25 mouse cellular contexts compared by ENCODE assay signal in genomic region chr1:165628603-165629002, GRCm38 (mm10). TPM values are rescaled to one million over a fixed set of nuclear protein-coding genes. Genes with fewer than 3 reads are reported as not detected.
DNase-seq lines count a peak whose midpoint lies in the region; ATAC-seq lines count a peak whose summit lies in the region.
"Had no signal": no experiment of that assay in that cellular context is flagged by ENCODE, and none has a peak within 500 bp of the region (broad histone marks: within the 10 kb centered on the region; RNA-seq: fewer than 3 reads in every experiment).

No protein-coding gene starts in this region.

- WGBS in liver, embryonic 12.5 days (ENCODE audit: insufficient replicate concordance), result 9% methylated on average over 1 of the region's 1 CpGs
- WGBS in liver, embryonic 16.5 days (ENCODE audit: insufficient replicate concordance), result 9% methylated on average over 1 of the region's 1 CpGs
- WGBS in hindbrain, embryonic 13.5 days, result 90% methylated on average over 1 of the region's 1 CpGs

- H3K9me3 ChIP-seq in liver, embryonic 12.5 days (replicated peaks), result no peaks in the 10 kb centered on the region
- H3K9me3 ChIP-seq in liver, embryonic 16.5 days (replicated peaks; ENCODE audit: control insufficient read depth, low read length), result no peaks in the 10 kb centered on the region
- H3K9me3 ChIP-seq in hindbrain, embryonic 13.5 days, result no peaks in the 10 kb centered on the region
- H3K9me3 ChIP-seq: embryonic facial prominence, embryonic 10.5 days; forebrain, embryonic 13.5 days; heart, embryonic 13.5 days had no signal

- no peak overlapping the region for H3K4me3 ChIP-seq in liver, embryonic 12.5 days
- no peak overlapping the region for H3K4me3 ChIP-seq in liver, embryonic 16.5 days (ENCODE audit: low read depth, low read length)
- H3K4me3 ChIP-seq in hindbrain, embryonic 13.5 days, result no peak overlapping the region
- H3K4me3 ChIP-seq: embryonic facial prominence, embryonic 10.5 days; forebrain, embryonic 13.5 days; gastrocnemius, adult 2 months; heart, embryonic 13.5 days had no signal

- peaks cover 5% of the 10 kb centered on the region; the same call in 1 of the 2 replicates for H3K27me3 ChIP-seq in liver, embryonic 12.5 days (replicated peaks)
- H3K27me3 ChIP-seq in liver, embryonic 16.5 days (ENCODE audit: control insufficient read depth, insufficient read depth, low read depth, low read length), result peaks cover 2% of the 10 kb centered on the region; the same call in 1 of the 2 replicates
- H3K27me3 ChIP-seq in hindbrain, embryonic 13.5 days, result no peaks in the 10 kb centered on the region
- H3K27me3 ChIP-seq: CH12.LX; forebrain, embryonic 13.5 days; heart, embryonic 13.5 days; Patski had no signal

- ATAC-seq in liver, embryonic 12.5 days, result peak; percentile 73
- ATAC-seq in liver, embryonic 16.5 days (ENCODE audit: low read depth), result peak; percentile 37; the same call in 1 of the 2 replicates
- no peak for ATAC-seq in hindbrain, embryonic 13.5 days (ENCODE audit: low FRiP score)
- ATAC-seq: forebrain, embryonic 13.5 days; forebrain, postnatal 0 days; hindbrain, embryonic 16.5 days; inflammation-experienced regulatory T-cells, adult 6 months; Patski had no signal

- H3K4me2 ChIP-seq in liver, embryonic 12.5 days, result no peak overlapping the region
- no peak overlapping the region for H3K4me2 ChIP-seq in liver, embryonic 16.5 days (ENCODE audit: low read depth, low read length)
- H3K4me2 ChIP-seq in hindbrain, embryonic 13.5 days, result no peak overlapping the region
- H3K4me2 ChIP-seq: forebrain, embryonic 13.5 days; heart, embryonic 13.5 days had no signal

- peak; percentile 81 for DNase-seq in 416B (ENCODE audit: low read depth)
- peak; percentile 71 for DNase-seq in MEL-GATA-1-ER (ENCODE audit: extremely low read depth, low read depth)
- no peak for DNase-seq in right cerebral cortex, postnatal 10 days (ENCODE audit: low spot score in 2 of 2)
- DNase-seq in frontal cortex, postnatal 14 days (ENCODE audit: low spot score in 2 of 2), result no peak
- no peak for DNase-seq in MN1 (ENCODE audit: low spot score)
- DNase-seq: adrenal gland, adult 2 months; adrenal gland, postnatal 25 days; cerebellum, adult 11 months; cerebellum, adult 9-10 months; cerebellum, postnatal 36 days; forebrain, postnatal 0 days; gastrocnemius, adult 2 months; gastrocnemius, postnatal 25 days; heart, adult 11 months; heart, postnatal 36 days had no signal

- no peaks in the 10 kb centered on the region for H3K36me3 ChIP-seq in liver, embryonic 12.5 days
- no peaks in the 10 kb centered on the region for H3K36me3 ChIP-seq in liver, embryonic 16.5 days (ENCODE audit: control insufficient read depth, insufficient read depth)
- no peaks in the 10 kb centered on the region for H3K36me3 ChIP-seq in hindbrain, embryonic 13.5 days

- H3K9ac ChIP-seq in liver, embryonic 12.5 days, result no peak overlapping the region
- no peak overlapping the region for H3K9ac ChIP-seq in liver, embryonic 16.5 days (ENCODE audit: low read depth, low read length)
- H3K9ac ChIP-seq in hindbrain, embryonic 13.5 days, result no peak overlapping the region
- H3K9ac ChIP-seq: forebrain, embryonic 13.5 days; forebrain, postnatal 0 days; heart, embryonic 13.5 days had no signal

- H3K4me1 ChIP-seq in liver, embryonic 12.5 days, result peaks cover 69% of the 10 kb centered on the region
- H3K4me1 ChIP-seq in liver, embryonic 16.5 days (ENCODE audit: control insufficient read depth, low read depth, low read length), result peaks cover 27% of the 10 kb centered on the region
- H3K4me1 ChIP-seq in hindbrain, embryonic 13.5 days (replicated peaks), result peaks cover 47% of the 10 kb centered on the region

- H3K27ac ChIP-seq in liver, embryonic 12.5 days, result no peak overlapping the region
- H3K27ac ChIP-seq in liver, embryonic 16.5 days (ENCODE audit: low read length), result no peak overlapping the region
- H3K27ac ChIP-seq in hindbrain, embryonic 13.5 days, result no peak overlapping the region
- H3K27ac ChIP-seq: embryonic facial prominence, embryonic 10.5 days; forebrain, embryonic 13.5 days; gastrocnemius, adult 2 months; heart, embryonic 13.5 days had no signal

RNA-seq across cellular contexts. Expression of gene Mpzl1, which starts 5.7 kb away (rescaled TPM):
- 49.3 and 50.3 TPM in 2 replicates for polyA plus RNA-seq in liver, embryonic 12.5 days (2016; fragmentation: Nextera tagmentation; extraction: Ambion mirVana)
- 21.9 and 23.9 TPM in 2 replicates for polyA plus RNA-seq in liver, embryonic 16.5 days (2015; fragmentation: Nextera tagmentation; extraction: Ambion mirVana)
- polyA plus RNA-seq in hindbrain, embryonic 13.5 days (2015; fragmentation: Nextera tagmentation; extraction: Ambion mirVana), result 151 and 157 TPM in 2 replicates

Comparison
In these comparisons a context has a peak if more than half of its experiments do, and no peak if none do; other contexts are left out.
1. DNase-seq: peak in 416B (single experiment) and MEL-GATA-1-ER (single experiment); none in right cerebral cortex, postnatal 10 days (0 of 2), frontal cortex, postnatal 14 days (0 of 2) and MN1 (single experiment).